Mouse (Mus musculus): ENCODE results near the gene Spcs2.
A peak's percentile ranks its signal among the peaks of the same experiment; 100 is the strongest.

Gene Spcs2

DNA sequence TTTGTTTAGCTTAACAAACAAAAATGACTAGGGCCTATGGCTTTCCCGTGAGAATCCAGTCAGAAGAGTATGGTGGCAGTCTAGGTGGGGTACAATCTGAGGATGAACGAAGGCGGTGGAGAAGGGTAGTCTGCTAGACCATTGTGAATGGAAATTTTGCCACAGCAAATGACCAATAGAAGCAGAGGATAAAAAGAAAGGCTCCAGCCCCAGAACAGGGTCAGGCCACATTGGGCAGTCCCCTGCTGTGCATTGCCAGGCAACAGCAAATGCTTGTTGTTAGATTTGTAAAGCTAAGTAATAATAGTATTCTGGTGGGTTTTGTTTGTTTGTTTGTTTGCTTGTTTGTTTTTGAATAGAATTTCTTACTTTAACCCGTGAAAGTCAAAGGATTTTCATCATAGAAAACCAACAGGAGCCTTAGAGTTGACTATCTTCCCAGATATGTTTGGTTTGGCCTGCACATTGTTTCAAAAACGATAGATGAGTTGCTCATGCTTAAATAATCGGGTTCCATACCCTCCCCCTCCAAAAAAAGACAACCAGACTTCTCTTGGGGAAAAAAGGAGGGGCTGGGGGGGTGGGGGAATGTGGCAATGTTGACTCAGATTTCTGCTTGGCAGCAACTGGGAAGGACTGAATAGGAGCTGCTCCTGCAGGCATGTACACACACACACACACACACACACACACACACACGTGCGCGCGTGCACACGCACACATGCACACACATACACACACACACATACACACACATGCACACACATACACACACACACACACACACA is 1.2 kb upstream of the Spcs2 start:
- DNase-seq (ENCODE audit: low spot score in 2 of 2): no peak

DNA sequence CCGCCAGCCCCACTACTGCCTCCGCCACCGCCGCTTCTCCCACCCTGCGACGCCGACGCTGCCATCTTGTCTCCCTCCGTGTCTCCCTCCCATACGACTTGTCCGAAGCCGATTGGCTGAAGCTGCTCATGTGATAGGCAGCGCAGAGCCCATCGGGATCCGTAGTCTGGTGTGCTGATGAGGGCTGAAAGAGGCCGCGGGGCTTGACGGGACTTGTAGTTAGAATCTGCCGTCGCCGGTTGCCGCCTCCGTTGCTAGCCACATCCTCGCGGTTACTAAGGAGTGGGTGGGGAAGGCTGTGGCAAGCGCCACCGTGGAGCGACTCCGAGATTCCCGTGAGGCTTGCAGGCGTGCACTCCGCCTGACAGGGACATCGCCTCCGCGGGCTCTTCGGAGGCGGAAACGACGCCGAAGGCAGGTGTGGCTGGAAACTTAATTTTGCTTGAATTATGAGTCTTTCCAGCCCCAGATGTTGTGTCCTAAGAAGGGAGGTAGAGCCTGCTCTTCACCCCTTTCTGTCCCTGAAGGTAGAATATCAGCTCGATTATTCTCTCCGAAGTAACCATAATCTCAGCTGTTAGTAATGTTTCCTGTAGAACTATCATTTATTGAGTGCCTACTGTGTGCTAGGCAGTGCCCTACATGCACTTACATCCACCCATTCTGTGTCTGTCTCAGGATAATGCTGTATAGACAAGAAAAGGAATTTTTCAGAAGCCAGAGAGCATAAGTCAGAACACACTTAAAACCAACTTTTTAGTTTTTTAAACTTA is 4.3 kb downstream of the Spcs2 start, which contains the start of gene Xrra1:
TSS of gene Xrra1 (plus strand) at position 304 of the 773 bp plus-strand sequence.
- peak; percentile 92 to 95 for DNase-seq (ENCODE audit: low spot score in 2 of 2)

DNA sequence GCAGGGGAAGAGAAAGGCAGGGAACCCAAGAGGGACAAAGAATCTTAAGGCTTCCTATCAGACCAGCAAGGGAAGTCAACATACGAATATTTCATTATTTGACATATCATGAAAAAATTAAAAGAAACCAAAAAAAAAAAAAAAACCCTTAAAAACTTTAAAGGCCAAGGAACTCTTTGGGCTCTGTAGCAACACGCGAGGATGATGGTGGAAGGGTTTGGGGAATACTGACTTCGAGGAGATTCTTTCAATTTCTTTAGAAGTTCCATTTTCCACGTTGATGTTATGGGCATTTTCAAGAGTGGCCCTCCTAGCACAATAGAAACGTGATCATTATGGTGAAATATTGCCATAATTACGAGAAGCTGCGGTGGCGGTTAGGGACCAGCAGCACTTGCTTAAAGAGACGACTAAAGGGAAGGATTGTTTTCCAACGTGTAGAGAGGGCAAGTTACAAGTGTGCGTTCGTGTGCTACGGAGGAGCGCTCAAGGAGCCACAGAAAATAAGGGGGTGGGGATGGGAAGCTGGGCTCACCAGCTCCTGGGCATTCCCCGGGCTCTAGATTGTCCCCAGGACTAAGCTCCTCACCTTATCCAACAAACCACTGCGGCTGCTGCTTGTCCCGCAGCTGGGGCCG is 5.0 kb downstream of the Spcs2 start:
- no peak for DNase-seq (ENCODE audit: low spot score in 2 of 2)

GRCm38 (mm10) chr7:99856266-99856861 is 6.9 kb downstream of the Spcs2 start:
- DNase-seq (ENCODE audit: low spot score in 2 of 2): no peak

DNA sequence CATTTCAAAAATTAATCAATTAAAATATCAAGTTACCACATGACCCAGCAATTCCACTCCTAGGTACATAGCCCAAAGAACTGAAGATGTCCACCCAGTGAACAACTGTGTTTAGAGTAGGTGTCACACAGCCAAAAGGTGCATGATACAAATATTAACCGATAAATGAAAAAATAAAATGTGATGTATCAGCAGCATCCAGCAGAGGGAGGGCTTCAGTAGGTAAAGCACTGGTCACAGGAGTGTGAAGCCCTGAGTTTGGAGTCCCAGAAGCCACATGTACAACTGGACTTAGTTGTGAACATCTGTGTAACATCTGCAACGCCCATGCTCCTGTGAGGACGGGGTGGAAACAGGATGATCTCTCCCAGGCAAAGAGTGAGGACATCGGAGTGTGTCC is 9.0 kb downstream of the Spcs2 start:
- DNase-seq (ENCODE audit: low spot score in 2 of 2): no peak

- DNase-seq (ENCODE audit: low spot score in 2 of 2): no peak
These were observed 9.9 kb downstream of the Spcs2 start for GRCm38 (mm10) chr7:99853350-99853749.

DNA sequence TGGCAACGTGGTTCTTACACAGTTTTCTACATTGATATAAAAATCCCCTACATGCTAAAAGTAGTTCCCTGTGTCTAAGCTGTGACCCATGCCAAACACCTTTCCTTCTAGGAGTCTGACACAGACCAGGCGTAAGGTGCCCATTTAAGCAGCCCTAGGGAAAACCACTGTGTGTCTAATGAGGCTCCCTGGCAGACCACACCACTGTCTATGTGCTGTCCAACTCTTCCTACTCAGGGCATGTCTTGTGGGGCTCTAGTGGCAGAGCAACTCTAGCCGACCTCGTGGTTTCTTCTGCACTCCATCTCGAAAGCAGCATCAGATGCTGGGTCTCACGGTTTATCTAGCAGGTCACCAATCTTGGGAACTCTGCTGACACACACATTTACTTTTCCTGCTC is 11.6 kb downstream of the Spcs2 start:
- no peak for DNase-seq (ENCODE audit: low spot score in 2 of 2)

GRCm38 (mm10) chr7:99851121-99851520 is 12.1 kb downstream of the Spcs2 start:
- no peak for DNase-seq (ENCODE audit: low spot score in 2 of 2)

- DNase-seq (ENCODE audit: low spot score in 2 of 2): no peak
These were observed 12.7 kb downstream of the Spcs2 start for GRCm38 (mm10) chr7:99850534-99850933.

GRCm38 (mm10) chr7:99845533-99846236 is 17.6 kb downstream of the Spcs2 start:
- no peak for DNase-seq (ENCODE audit: low spot score in 2 of 2)

DNA sequence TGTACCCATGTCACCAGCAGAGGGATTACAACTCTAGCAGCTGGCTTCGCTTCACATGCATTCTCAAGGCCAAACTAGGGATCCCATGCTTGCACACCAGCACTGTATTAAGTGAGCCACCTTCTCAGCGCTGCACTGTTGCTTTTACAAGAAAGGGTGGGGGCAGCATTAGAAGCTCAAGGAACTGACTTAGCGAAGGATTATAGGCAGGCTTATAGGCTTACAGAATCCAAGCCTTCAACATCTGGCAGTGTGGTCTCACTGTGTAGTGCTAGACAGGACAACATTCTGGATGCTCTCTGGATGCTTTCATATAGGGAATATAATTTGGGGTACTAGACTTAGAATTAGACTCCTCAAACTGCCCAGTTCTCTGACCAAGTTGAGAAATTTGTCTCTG is 25.0 kb downstream of the Spcs2 start:
- DNase-seq (ENCODE audit: low spot score in 2 of 2): no peak

- no peak for DNase-seq (ENCODE audit: low spot score in 2 of 2)
These were observed 25.7 kb downstream of the Spcs2 start for GRCm38 (mm10) chr7:99837358-99838071.

DNA sequence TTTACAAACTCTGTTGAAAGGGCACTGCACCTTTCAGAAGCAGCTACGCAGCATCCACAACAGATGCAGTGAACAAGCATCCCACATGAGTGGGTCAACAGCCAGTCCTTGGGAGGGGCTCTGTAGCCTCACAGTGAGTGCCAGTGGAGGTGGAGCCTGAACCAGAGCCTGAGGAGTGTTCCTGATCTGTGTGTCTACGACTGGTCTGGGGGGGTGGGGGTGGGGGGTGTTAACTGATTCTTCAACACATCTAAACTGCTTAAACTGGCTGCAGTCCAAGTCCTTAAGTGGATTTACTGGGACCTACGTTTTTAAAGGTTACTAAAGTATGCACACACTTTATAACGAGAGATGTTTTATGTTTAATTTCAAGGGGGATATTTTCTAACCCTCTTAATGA is 26.5 kb downstream of the Spcs2 start:
- no peak for DNase-seq (ENCODE audit: low spot score in 2 of 2)

DNA sequence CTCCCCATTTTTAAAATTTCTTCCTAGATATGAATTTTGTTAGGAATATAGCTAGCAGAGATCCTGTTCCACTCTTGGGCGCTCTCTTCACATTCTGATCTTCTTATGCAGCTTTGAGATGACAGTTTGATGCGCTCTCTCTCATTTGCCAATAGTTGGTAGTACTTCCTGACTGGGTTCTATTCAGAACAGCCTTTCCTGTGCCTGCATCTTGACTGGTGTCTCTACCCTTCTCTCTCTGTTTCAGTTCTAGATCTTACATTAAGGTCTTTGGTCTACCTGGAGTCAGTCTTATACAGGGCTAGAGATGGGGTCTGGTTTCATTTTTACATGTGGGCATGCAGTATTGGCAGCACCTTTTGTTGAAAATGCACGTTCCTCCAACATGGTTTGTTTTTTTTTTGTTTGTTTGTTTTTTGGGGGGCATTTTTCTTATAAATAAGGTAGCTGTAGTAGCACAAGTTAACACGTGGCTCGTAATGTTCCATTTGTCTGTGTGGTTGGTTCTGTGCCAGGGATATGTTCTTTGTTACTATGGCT is 28.9 kb downstream of the Spcs2 start:
- no peak for DNase-seq (ENCODE audit: low spot score in 2 of 2)

- no peak for DNase-seq (ENCODE audit: low spot score in 2 of 2)
These were observed 29.4 kb downstream of the Spcs2 start for GRCm38 (mm10) chr7:99833846-99834222.

GRCm38 (mm10) chr7:99833115-99833845 is 30.0 kb downstream of the Spcs2 start:
- DNase-seq (ENCODE audit: low spot score in 2 of 2): no peak

DNA sequence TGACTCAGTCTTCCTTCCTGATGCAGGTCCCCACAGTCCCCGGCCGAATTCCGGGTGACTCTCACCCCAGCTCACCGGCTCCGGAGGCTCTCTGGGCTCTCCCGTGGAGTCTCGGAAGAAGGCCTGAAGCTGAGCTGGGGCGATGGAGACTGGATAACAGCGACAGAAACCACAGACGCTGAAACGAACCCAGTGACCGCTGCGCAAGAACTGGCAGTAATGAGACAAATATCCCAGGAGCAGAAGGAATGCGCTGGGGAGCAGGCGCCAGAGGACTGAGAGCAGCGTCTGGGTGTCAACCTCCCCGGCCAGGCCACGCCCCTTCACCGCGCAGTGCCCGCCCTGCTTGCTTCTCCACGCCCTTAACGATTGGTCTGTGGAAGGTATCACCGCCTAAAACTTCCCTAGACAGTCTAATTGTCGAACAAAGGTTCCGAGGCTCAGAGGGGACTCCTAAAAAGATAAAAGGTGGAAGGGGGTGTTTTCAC is 35.1 kb downstream of the Spcs2 start, which contains the start of gene Neu3:
TSS of gene Neu3 (minus strand) at position 335 of the 488 bp plus-strand sequence.
- peak; percentile 93 to 97 for DNase-seq (ENCODE audit: low spot score in 2 of 2)

GRCm38 (mm10) chr7:99826096-99826495 is 37.2 kb downstream of the Spcs2 start:
- DNase-seq (ENCODE audit: low spot score in 2 of 2): no peak

DNA sequence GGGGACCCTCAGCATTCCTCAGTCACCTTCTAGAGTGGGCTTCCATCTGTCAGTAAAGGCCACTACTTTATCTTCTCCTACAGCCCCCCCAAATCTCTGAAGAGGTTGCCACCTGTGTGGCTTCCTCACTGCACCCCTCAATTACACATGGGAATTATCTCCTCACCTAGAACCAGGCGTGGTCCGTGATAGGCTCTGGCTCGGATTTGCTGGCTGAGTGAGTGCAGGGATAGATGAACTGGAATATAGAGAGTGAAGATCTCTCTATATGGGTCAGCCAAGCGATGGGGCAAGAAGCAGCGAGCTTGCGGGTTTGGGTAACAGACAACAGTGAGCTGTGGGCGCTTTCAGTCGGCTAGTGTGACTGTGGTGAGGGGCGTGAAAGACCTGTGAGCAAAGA is 37.8 kb downstream of the Spcs2 start:
- no peak for DNase-seq (ENCODE audit: low spot score in 2 of 2)

Measured in urinary bladder, postnatal 4 days (tissue).